In the genomic region with DNA sequence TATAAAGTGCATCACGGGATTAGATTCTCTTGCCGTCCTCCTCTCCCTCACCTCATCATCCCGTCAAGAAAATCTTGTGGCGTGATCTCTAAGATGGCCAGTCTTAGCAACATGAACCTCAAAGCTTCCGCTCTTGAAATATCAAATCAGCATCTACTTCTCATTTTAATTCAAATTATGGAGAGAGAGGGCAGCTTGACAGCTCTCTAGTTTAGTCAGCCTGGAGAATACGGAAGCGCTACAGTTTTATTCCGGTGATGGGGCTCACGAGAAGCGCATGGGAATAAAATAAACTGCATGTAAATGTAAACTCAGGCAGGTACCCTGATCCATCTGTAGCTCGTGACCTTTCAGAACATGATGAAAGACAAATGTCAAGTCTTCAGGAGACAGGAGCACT, we compare ENCODE assay signal across 23 mouse cellular contexts. TPM values are rescaled to one million over a fixed set of nuclear protein-coding genes. Genes with fewer than 3 reads are reported as not detected.
A peak's percentile ranks its signal among the peaks of the same experiment; 100 is the strongest.
DNase-seq lines count a peak whose midpoint lies in the region; ATAC-seq and TF ChIP-seq lines count a peak whose summit lies in the region.
"Had no signal": no experiment of that assay in that cellular context is flagged by ENCODE, and none has a peak within 500 bp of the region (broad histone marks: within the 10 kb centered on the region; RNA-seq: fewer than 3 reads in every experiment).

No protein-coding gene starts in this region.

- WGBS in forebrain, postnatal 0 days: 59% methylated on average over 11 of the region's 11 CpGs
- 63% methylated on average over 11 of the region's 11 CpGs for WGBS in forebrain, embryonic 13.5 days
- WGBS in midbrain, embryonic 12.5 days: 53% methylated on average over 11 of the region's 11 CpGs

- H3K9me3 ChIP-seq in forebrain, postnatal 0 days (ENCODE audit: low read length): no peaks in the 10 kb centered on the region
- H3K9me3 ChIP-seq in forebrain, embryonic 13.5 days (replicated peaks): no peaks in the 10 kb centered on the region
- H3K9me3 ChIP-seq in midbrain, embryonic 12.5 days: no peaks in the 10 kb centered on the region
- H3K9me3 ChIP-seq: heart, embryonic 12.5 days; hindbrain, embryonic 15.5 days; intestine, embryonic 15.5 days; limb, embryonic 13.5 days; liver, embryonic 12.5 days had no signal

- peaks cover 6% of the 10 kb centered on the region for H3K4me1 ChIP-seq in forebrain, postnatal 0 days (ENCODE audit: insufficient read depth)
- H3K4me1 ChIP-seq in forebrain, embryonic 13.5 days: peaks cover 10% of the 10 kb centered on the region
- H3K4me1 ChIP-seq in midbrain, embryonic 12.5 days: peaks cover 10% of the 10 kb centered on the region
- H3K4me1 ChIP-seq: intestine, embryonic 15.5 days; liver, embryonic 12.5 days had no signal

- DNase-seq in forebrain, postnatal 0 days: no peak
- peak in 1 of 2 experiments; percentile 12 for DNase-seq in left cerebral cortex, adult 2 months (ENCODE audit: extremely low spot score in 1 of 2, low spot score in 2 of 2)
- no peak for DNase-seq in left cerebral cortex, adult 8-10 months (ENCODE audit: low spot score in 2 of 2)
- no peak for DNase-seq in kidney, adult 11 months
- DNase-seq: adrenal gland, adult 8-10 months; cerebellum, adult 18-20 months; cerebellum, postnatal 14 days; gastrocnemius, postnatal 14 days; heart, postnatal 14 days; kidney, adult 9 months; kidney, postnatal 14 days; lung, adult 18-20 months; lung, postnatal 14 days had no signal

- TF ChIP-seq CTCF in forebrain, postnatal 0 days (IDR thresholded peaks at IDR 0.05; ENCODE audit: low read depth): no peak
- no peak for TF ChIP-seq CTCF in left cerebral cortex, adult 2 months (IDR thresholded peaks at IDR 0.05)

- intact Hi-C loops in left cerebral cortex, adult 2 months (cut with DNase I): no loop called here

- no peak for ATAC-seq in forebrain, postnatal 0 days
- ATAC-seq in forebrain, embryonic 13.5 days: no peak
- no peak for ATAC-seq in midbrain, embryonic 12.5 days (ENCODE audit: low FRiP score, low read depth)
- no peak for ATAC-seq in megakaryocyte-erythroid progenitor cell, adult 5-6 weeks (replicated peaks; ENCODE audit: low FRiP score, low TSS enrichment, poor library complexity, severe bottlenecking)
- ATAC-seq: activated CD4-positive, CD25-positive, alpha-beta regulatory T cell, adult 4 months; intestine, embryonic 15.5 days; liver, embryonic 12.5 days had no signal

- H3K4me3 ChIP-seq in forebrain, postnatal 0 days (ENCODE audit: low read depth, low read length): no peak overlapping the region
- H3K4me3 ChIP-seq in forebrain, embryonic 13.5 days: no peak overlapping the region
- peak overlapping the region; percentile 2; the same call in 1 of the 2 replicates for H3K4me3 ChIP-seq in left cerebral cortex, adult 2 months
- no peak overlapping the region for H3K4me3 ChIP-seq in midbrain, embryonic 12.5 days
- H3K4me3 ChIP-seq: heart, embryonic 12.5 days; hindbrain, embryonic 15.5 days; intestine, embryonic 15.5 days; limb, embryonic 13.5 days; liver, embryonic 12.5 days had no signal

- peak overlapping the region; percentile 27; the same call in 1 of the 2 replicates for H3K4me2 ChIP-seq in forebrain, postnatal 0 days (ENCODE audit: low read depth)
- no peak overlapping the region for H3K4me2 ChIP-seq in forebrain, embryonic 13.5 days
- peak overlapping the region; percentile 21; the same call in 1 of the 2 replicates for H3K4me2 ChIP-seq in midbrain, embryonic 12.5 days (replicated peaks)
- H3K4me2 ChIP-seq: heart, embryonic 12.5 days; hindbrain, embryonic 15.5 days; intestine, embryonic 15.5 days; liver, embryonic 12.5 days had no signal

- no peaks in the 10 kb centered on the region for H3K36me3 ChIP-seq in forebrain, postnatal 0 days (ENCODE audit: insufficient read depth)
- no peaks in the 10 kb centered on the region for H3K36me3 ChIP-seq in forebrain, embryonic 13.5 days (ENCODE audit: poor library complexity, severe bottlenecking)
- no peaks in the 10 kb centered on the region for H3K36me3 ChIP-seq in midbrain, embryonic 12.5 days
- H3K36me3 ChIP-seq: heart, embryonic 12.5 days; hindbrain, embryonic 15.5 days; intestine, embryonic 15.5 days; limb, embryonic 13.5 days; liver, embryonic 12.5 days had no signal

- no peak overlapping the region for H3K9ac ChIP-seq in forebrain, postnatal 0 days
- no peak overlapping the region for H3K9ac ChIP-seq in forebrain, embryonic 13.5 days
- no peak overlapping the region for H3K9ac ChIP-seq in midbrain, embryonic 12.5 days (replicated peaks)
- H3K9ac ChIP-seq: heart, embryonic 12.5 days; hindbrain, embryonic 15.5 days; intestine, embryonic 15.5 days; limb, embryonic 13.5 days; liver, embryonic 12.5 days had no signal

- H3K27ac ChIP-seq in forebrain, postnatal 0 days (ENCODE audit: low read depth, low read length): no peak overlapping the region
- H3K27ac ChIP-seq in forebrain, embryonic 13.5 days: no peak overlapping the region
- H3K27ac ChIP-seq in left cerebral cortex, adult 2 months: peak overlapping the region; percentile 55; the same call in 1 of the 2 replicates
- no peak overlapping the region for H3K27ac ChIP-seq in midbrain, embryonic 12.5 days (replicated peaks)
- H3K27ac ChIP-seq: hindbrain, embryonic 15.5 days; intestine, embryonic 15.5 days; limb, embryonic 13.5 days; liver, embryonic 12.5 days; stomach, postnatal 0 days had no signal

- 0 out of 2 replicates have a peak, but pooled peaks cover 4% of the 10 kb centered on the region for H3K27me3 ChIP-seq in forebrain, postnatal 0 days (ENCODE audit: insufficient read depth, low read length)
- H3K27me3 ChIP-seq in forebrain, embryonic 13.5 days: peaks cover 16% of the 10 kb centered on the region; the same call in 1 of the 2 replicates
- peaks cover 9% of the 10 kb centered on the region for H3K27me3 ChIP-seq in midbrain, embryonic 12.5 days
- H3K27me3 ChIP-seq: hindbrain, embryonic 15.5 days; intestine, embryonic 15.5 days; liver, embryonic 12.5 days had no signal

RNA-seq across cellular contexts. Expression of a gene that starts 22.9 kb away (rescaled TPM):
- 0.29 and 0.31 TPM in 2 replicates for total RNA-seq in forebrain, postnatal 0 days (2014; rRNA removed)
- polyA plus RNA-seq in forebrain, postnatal 0 days (2015; fragmentation: Nextera tagmentation; extraction: Ambion mirVana): 0.98 and 1.2 TPM in 2 replicates
- 1.6 and 1.9 TPM in 2 replicates for polyA plus RNA-seq in forebrain, embryonic 13.5 days (2015; fragmentation: Nextera tagmentation; extraction: Ambion mirVana)
- under 1 TPM; 0.72 to 0.95 TPM for total RNA-seq in left cerebral cortex, adult 2 months (2021)
- 1 to 10 TPM in 3 of 4 experiments, under 1 TPM in 1; 0.99 to 1.5 (median 1.4) TPM for total RNA-seq in left cerebral cortex, adult 8-10 months (2022)
- 2.6 and 2.7 TPM in 2 replicates for polyA plus RNA-seq in midbrain, embryonic 12.5 days (2016; fragmentation: Nextera tagmentation; extraction: Ambion mirVana)
- 3.7 and 5.0 TPM in 2 replicates for total RNA-seq in megakaryocyte-erythroid progenitor cell, adult 5-6 weeks (2014; fragmentation: Nextera tagmentation)
- total RNA-seq in megakaryocyte-erythroid progenitor cell, adult 5-6 weeks (2017): 2.5 and 4.0 TPM in 2 replicates
